Mouse (Mus musculus) lung, postnatal 36 days (tissue): Measurements from ENCODE around the gene Cst9.

Source experiments
- DNase-seq: peaks from one replicate; pipeline ENCODE4 v3.0.0; 2022; ENCODE audit warnings: mixed read lengths

The Cst9 gene

GRCm38 (mm10) chr2:148834912-148835311 is at the start of gene Cst9:
Gene Cst9, plus strand, starts transcription at chr2:148835147.
- no peak for DNase-seq

- no peak for DNase-seq
Measured at GRCm38 (mm10) chr2:148789142-148789541, 45.8 kb upstream of the Cst9 start, which contains the start of gene Cst12. Gene Cst12, plus strand, starts transcription at chr2:148789361.

GRCm38 (mm10) chr2:148798485-148798884 is 36.5 kb upstream of the Cst9 start, which contains the start of gene Cst8:
Gene Cst8, plus strand, starts transcription at chr2:148798785.
- peak; percentile 31 for DNase-seq

- DNase-seq: peak; percentile 49
Measured at GRCm38 (mm10) chr2:148801491-148801921, 33.4 kb upstream of the Cst9 start.

- DNase-seq: no peak
Measured at GRCm38 (mm10) chr2:148806696-148807095, 28.3 kb upstream of the Cst9 start.

- DNase-seq: no peak
Measured at GRCm38 (mm10) chr2:148819909-148820308, 15.0 kb upstream of the Cst9 start, which contains the start of gene Cst13. Gene Cst13, plus strand, starts transcription at chr2:148820081.

- no peak for DNase-seq
Measured at GRCm38 (mm10) chr2:148825986-148826385, 9.0 kb upstream of the Cst9 start.

- DNase-seq: peak; percentile 42
Measured at GRCm38 (mm10) chr2:148838075-148838777, 3.3 kb downstream of the Cst9 start.

GRCm38 (mm10) chr2:148839224-148839623 is 4.3 kb downstream of the Cst9 start:
- peak; percentile 12 for DNase-seq

- DNase-seq: peak; percentile 93
Measured at GRCm38 (mm10) chr2:148851116-148851906, 16.4 kb downstream of the Cst9 start.

GRCm38 (mm10) chr2:148856630-148857400 is 21.9 kb downstream of the Cst9 start:
- no peak for DNase-seq

GRCm38 (mm10) chr2:148857506-148857905 is 22.6 kb downstream of the Cst9 start:
- DNase-seq: no peak

GRCm38 (mm10) chr2:148860993-148861392 is 26.0 kb downstream of the Cst9 start:
- no peak for DNase-seq

- DNase-seq: no peak
Measured at GRCm38 (mm10) chr2:148861693-148862092, 26.7 kb downstream of the Cst9 start.

- no peak for DNase-seq
Measured at GRCm38 (mm10) chr2:148864966-148865365, 30.0 kb downstream of the Cst9 start, which contains the start of gene 9230104L09Rik. Gene 9230104L09Rik, minus strand, starts transcription at chr2:148865038.

- no peak for DNase-seq
Measured at GRCm38 (mm10) chr2:148868959-148869358, 34.0 kb downstream of the Cst9 start.

GRCm38 (mm10) chr2:148870526-148870925 is 35.6 kb downstream of the Cst9 start:
- DNase-seq: no peak

GRCm38 (mm10) chr2:148872860-148873259 is 37.9 kb downstream of the Cst9 start:
- DNase-seq: peak; percentile 64

GRCm38 (mm10) chr2:148874224-148874616 is 39.3 kb downstream of the Cst9 start:
- no peak for DNase-seq

- peak; percentile 72 for DNase-seq
Measured at GRCm38 (mm10) chr2:148874617-148875334, 39.8 kb downstream of the Cst9 start.

GRCm38 (mm10) chr2:148875335-148875811 is 40.4 kb downstream of the Cst9 start, which contains the start of gene Cst3:
Gene Cst3, minus strand, starts transcription at chr2:148875692.
- peak; percentile 97 for DNase-seq
